Mouse (Mus musculus) stomach, embryonic 16.5 days (tissue): ENCODE results near the gene Slc12a7. TPM values are rescaled to one million over a fixed set of nuclear protein-coding genes. Genes with fewer than 3 reads are reported as not detected.

Experiments
- ATAC-seq: fragments of 200-750 bp; cut with Nextera tagmentation; 2 replicates; pipeline ENCODE4 v1.8.0; 2017; ENCODE audit warnings: moderate number of reproducible peaks, moderate TSS enrichment; ENCODE audit not compliant: insufficient read depth, low FRiP score
- H3K27ac ChIP-seq: fragments of 300-500 bp; sonication (generic); 2 replicates; pipeline ENCODE4 v1.5.1; 2014; ENCODE audit warnings: low read length
- H3K27me3 ChIP-seq: fragments of 300-500 bp; sonication (generic); 2 replicates; pipeline ENCODE4 v1.6.1; 2014; ENCODE audit warnings: low read length, control low read depth, mixed read lengths; ENCODE audit not compliant: control insufficient read depth, insufficient read depth
- H3K36me3 ChIP-seq: fragments of 300-500 bp; sonication (generic); 2 replicates; pipeline ENCODE4 v1.6.1; 2014; ENCODE audit warnings: low read length; ENCODE audit not compliant: control insufficient read depth, insufficient read depth
- H3K4me1 ChIP-seq: fragments of 300-500 bp; sonication (generic); 2 replicates; pipeline ENCODE4 v1.6.1; 2014; ENCODE audit warnings: low read length, control low read depth, mixed read lengths; ENCODE audit not compliant: control insufficient read depth, insufficient read depth
- H3K4me2 ChIP-seq: fragments of 300-500 bp; sonication (generic); 2 replicates; pipeline ENCODE4 v1.6.1; 2014; ENCODE audit warnings: low read depth, low read length, mixed read lengths
- H3K4me3 ChIP-seq: fragments of 300-500 bp; sonication (generic); replicated peaks from 2 replicates; pipeline ENCODE4 v1.5.1; 2014; ENCODE audit warnings: mild to moderate bottlenecking, low read length
- H3K9ac ChIP-seq: fragments of 300-500 bp; sonication (generic); 2 replicates; pipeline ENCODE4 v1.6.1; 2014; ENCODE audit warnings: low read length
- H3K9me3 ChIP-seq: fragments of 300-500 bp; sonication (generic); replicated peaks from 2 replicates; pipeline ENCODE4 v1.6.1; 2016; ENCODE audit warnings: low read length, control low read depth; ENCODE audit not compliant: control insufficient read depth
- WGBS: fragments of 180-500 bp; shearing (Covaris S2); extraction: QIAGEN DNeasy Blood & Tissue Kit; methylation state at CpG from one replicate; pipeline ENCODE4 v1.1.7; 2014; 5-methylcytosine and 5-hydroxymethylcytosine counted together
- polyA plus RNA-seq: library from polyadenylated mRNA; unstranded; fragments of >200 nt; fragmentation: Nextera tagmentation; extraction: Ambion mirVana; gene quantifications from 2 replicates; pipeline ENCODE4 v1.2.1, GENCODE M21; 2015

Slc12a7 gene
- polyA plus RNA-seq, result 22.8 and 26.1 TPM in 2 replicates

DNA sequence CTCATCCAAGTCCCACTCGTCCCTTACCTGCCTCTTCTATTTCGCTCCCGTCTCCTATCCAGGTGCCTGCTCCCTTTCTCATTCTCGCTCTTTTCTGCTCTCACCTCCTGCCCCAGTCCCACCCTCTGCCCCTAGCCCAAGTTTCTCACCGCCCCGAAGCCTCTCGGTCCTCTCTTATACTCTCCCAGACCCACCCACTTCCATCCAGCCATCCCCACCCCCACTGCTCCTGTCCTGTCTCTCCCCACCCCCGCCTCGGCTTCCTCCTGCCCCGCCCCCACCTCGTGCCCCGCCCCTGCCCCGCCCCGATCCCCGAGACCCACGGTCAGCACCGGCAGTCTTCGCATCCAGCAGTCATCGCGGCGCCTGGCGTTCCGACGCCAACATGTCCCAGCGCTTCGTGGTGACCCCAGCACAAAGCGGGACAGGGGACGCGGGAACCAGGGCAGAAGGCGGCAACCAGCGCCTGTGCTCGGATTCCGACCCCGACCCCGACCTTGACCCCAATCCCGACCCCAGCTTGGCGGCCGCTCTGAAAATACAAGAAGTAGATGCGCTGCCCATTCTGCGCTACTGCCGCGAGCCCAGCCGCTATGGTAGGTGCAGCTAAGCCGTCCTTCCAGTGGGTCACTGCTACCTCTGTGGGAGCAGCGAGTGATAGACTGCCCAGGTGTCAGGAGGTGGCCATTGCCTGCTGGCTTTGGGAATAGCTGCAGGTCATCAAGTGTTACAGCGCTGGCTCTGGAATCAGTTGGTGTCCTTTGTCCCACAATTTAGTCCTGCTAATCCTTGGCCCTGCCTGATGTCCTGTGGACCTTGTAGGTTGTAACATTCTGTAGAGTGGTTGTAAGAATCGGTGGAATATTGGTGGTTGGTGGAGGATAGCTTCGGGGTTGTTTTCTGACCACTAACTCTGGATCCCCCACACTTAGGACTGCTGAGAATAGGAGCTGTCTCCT is at the start of gene Slc12a7:
TSS of gene Slc12a7 (plus strand) at position 353 of the 959 bp plus-strand sequence.
- Histone ChIP-seq H3K4me3 (peak within 1 kb of the TSS; percentile 47), H3K4me2 (peak within 1 kb of the TSS; percentile 68), H3K9ac (peak within 1 kb of the TSS; percentile 58), H3K27me3 (peaks cover 10% of the 10 kb centered on the region), H3K4me1 (peaks cover 26% of the 10 kb centered on the region), H3K36me3 (no peaks in the 10 kb centered on the region), H3K27ac (no peak within 1 kb of the TSS), H3K9me3 (no peaks in the 10 kb centered on the region)
- whole genome bisulfite sequencing, result 5% methylated on average over 48 of the region's 48 CpGs
- ATAC-seq, result peak; percentile 11; the same call in 1 of the 2 replicates

DNA sequence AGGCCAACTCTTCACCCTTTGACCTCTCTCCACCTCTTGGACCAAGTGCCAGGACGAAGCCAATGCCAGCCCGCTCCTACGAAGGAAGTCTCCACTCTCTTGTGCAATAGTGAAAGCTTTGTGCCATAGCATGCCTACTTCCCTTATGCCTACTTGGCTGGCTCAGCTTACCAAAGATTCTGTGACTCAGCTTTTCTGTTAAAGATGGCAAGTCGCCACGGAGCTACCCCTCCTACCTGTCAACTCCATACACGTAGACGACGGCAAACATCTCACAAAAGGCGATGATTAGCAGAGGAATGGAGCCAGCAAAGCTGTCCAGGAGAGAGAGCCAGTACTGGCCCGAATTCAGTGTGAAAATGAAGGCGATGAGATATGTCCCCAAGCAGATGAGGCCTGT is 49.2 kb upstream of the Slc12a7 start:
- Histone ChIP-seq H3K27ac (no peak overlapping the region), H3K27me3 (no peaks in the 10 kb centered on the region), H3K36me3 (no peaks in the 10 kb centered on the region), H3K9me3 (no peaks in the 10 kb centered on the region), H3K4me3 (no peak overlapping the region), H3K4me2 (no peak overlapping the region), H3K4me1 (no peaks in the 10 kb centered on the region), H3K9ac (no peak overlapping the region)
- 86% methylated on average over 11 of the region's 11 CpGs for WGBS
- ATAC-seq, result no peak

DNA sequence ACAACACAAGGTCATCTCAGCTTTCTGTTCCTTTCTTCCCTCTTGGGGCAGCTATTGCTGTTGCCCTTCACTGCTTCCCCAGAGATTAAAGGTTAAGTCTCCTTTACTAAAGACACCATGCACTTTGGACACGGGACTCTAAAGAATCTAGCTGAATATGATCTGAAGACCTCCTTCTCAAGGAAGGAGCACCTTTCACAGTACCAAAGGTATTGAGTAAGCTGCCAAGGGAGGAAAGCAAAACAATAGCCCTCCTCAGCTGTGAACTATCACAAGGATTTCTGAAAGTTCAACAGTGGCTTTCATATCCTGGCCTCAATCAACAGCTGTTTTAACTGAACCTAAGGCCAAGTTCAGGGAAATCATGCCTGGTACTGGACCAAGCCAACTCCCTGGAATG is 48.5 kb upstream of the Slc12a7 start:
- H3K4me1 ChIP-seq, result no peaks in the 10 kb centered on the region
- no peak overlapping the region for H3K9ac ChIP-seq
- no peaks in the 10 kb centered on the region for H3K27me3 ChIP-seq
- 82% methylated on average over 1 of the region's 1 CpGs for WGBS
- H3K4me2 ChIP-seq, result no peak overlapping the region
- no peak overlapping the region for H3K27ac ChIP-seq
- no peaks in the 10 kb centered on the region for H3K36me3 ChIP-seq
- no peaks in the 10 kb centered on the region for H3K9me3 ChIP-seq
- ATAC-seq, result no peak
- H3K4me3 ChIP-seq, result no peak overlapping the region

DNA sequence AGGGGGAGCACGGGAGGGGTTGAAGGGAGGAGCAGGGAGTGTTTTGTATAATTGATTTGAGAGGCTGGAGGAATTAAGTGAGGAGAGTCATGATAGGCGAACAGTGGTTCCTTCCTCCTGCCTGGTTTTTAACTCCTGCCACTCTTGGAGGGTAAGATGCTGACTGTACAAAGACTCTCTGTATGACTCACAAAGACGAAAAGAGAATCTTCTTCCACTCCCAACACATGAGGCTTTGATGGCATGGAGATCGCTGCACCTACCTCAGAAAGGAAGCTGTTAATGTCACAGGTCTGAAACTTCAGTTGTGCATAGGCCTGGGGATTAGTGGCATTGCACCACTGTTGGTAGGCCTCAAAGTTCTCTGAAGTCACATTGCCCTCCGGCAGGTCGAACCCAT is 47.4 kb upstream of the Slc12a7 start:
- Histone ChIP-seq H3K4me1 (no peaks in the 10 kb centered on the region), H3K27me3 (no peaks in the 10 kb centered on the region), H3K9ac (no peak overlapping the region), H3K36me3 (no peaks in the 10 kb centered on the region), H3K4me2 (no peak overlapping the region), H3K4me3 (no peak overlapping the region), H3K9me3 (no peaks in the 10 kb centered on the region), H3K27ac (no peak overlapping the region)
- no peak for ATAC-seq
- WGBS, result 75% methylated on average over 6 of the region's 6 CpGs

DNA sequence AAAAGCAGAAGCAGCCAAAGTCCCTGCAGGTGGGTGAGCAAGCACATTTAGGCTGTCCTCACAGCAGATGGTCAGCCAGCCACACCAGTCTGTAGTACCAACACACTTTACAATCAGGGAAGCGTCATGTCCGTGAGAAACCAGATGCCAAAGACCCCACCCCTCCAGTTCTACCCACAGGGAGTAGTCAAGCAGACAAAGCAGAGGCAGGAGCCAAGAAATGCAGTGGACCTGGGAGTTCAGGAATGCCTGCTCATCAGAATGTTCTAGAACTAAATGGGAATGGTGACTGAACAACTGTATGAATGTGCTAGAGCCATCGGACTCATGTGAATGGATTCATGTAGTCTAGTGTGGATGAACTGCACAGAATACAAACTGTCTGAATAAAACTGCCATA is 45.3 kb upstream of the Slc12a7 start:
- no peaks in the 10 kb centered on the region for H3K36me3 ChIP-seq
- no peak overlapping the region for H3K9ac ChIP-seq
- H3K4me1 ChIP-seq, result no peaks in the 10 kb centered on the region
- WGBS, result 53% methylated on average over 3 of the region's 3 CpGs
- no peak overlapping the region for H3K27ac ChIP-seq
- H3K4me3 ChIP-seq, result no peak overlapping the region
- no peak for ATAC-seq
- H3K4me2 ChIP-seq, result no peak overlapping the region
- H3K27me3 ChIP-seq, result no peaks in the 10 kb centered on the region
- H3K9me3 ChIP-seq, result no peaks in the 10 kb centered on the region

DNA sequence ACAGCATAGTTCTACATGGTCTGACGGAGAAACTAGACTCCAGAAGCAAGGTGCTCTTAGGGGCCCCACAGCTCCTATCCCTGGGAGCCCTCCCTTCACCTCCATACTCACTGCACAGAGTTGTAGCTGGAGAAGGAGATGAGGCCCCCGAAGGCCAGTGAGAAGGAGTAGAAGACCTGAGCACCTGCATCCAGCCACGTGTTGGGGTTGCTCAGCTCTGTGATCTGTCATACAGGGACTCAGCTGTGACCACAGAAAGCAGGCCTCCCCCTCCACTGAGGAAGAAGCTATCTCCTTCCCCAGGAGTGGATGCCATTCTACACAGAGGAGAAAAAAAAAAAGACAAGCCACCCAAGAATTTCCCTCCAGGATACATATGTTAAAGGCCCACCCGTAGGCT is 44.0 kb upstream of the Slc12a7 start:
- Histone ChIP-seq H3K36me3 (no peaks in the 10 kb centered on the region), H3K27me3 (no peaks in the 10 kb centered on the region), H3K4me2 (no peak overlapping the region), H3K4me1 (no peaks in the 10 kb centered on the region), H3K4me3 (no peak overlapping the region), H3K27ac (no peak overlapping the region), H3K9me3 (no peaks in the 10 kb centered on the region), H3K9ac (no peak overlapping the region)
- 79% methylated on average over 4 of the region's 4 CpGs for WGBS
- ATAC-seq, result no peak

DNA sequence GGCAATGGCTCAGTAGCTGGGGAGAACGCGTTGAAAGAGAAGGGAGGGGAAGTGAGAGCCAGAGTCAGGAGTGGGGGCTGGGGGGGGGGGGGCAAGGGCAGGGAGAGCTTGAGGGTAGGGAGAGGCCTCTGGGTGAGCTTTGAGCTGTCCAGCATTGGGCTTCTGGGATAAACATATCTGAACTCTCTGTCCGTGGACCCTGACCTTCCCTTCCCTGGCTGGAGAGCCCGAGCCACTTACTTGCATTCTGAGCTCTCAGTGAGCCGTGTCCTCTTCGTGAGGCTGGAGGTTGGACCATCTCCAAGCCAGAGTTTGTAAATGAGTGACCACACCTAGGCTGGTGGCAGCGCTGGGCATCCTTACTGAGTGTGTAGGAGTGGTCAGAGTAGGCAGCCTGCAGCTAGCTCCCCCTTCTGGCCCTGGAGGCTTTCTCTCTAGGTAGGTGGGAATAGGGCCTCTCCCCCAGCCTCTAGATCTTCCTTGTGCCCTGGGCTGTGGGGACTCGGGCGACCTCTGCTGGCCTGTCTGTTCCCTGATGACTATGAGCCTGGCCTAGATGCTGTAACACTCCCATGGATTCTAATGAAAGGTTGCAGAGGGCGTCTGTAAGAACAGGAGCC is 40.5 kb upstream of the Slc12a7 start:
- H3K4me3 ChIP-seq, result no peak overlapping the region
- no peak overlapping the region for H3K9ac ChIP-seq
- no peak overlapping the region for H3K4me2 ChIP-seq
- no peaks in the 10 kb centered on the region for H3K4me1 ChIP-seq
- 24% methylated on average over 10 of the region's 10 CpGs for WGBS
- ATAC-seq, result peak; percentile 80; the same call in 1 of the 2 replicates
- no peak overlapping the region for H3K27ac ChIP-seq
- no peaks in the 10 kb centered on the region for H3K27me3 ChIP-seq
- no peaks in the 10 kb centered on the region for H3K9me3 ChIP-seq
- H3K36me3 ChIP-seq, result no peaks in the 10 kb centered on the region

DNA sequence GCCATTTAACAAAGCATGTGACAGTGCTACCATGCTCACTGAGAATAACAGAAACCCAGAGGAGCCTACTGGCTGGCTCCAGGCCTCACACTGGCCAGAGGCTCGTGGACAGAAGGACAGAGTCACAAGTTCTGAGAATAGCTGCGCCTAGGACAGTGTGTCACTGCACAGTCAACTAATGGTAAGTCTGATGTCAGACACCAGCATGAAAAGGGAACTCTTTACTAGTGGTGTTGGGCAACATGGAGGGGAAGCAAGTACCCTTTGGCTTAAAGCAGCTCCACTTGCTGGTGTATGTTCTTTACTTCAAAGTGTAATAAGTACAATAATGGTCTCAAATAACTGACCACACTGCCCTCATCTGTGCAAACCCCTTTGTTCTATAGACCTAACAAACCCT is 39.6 kb upstream of the Slc12a7 start:
- WGBS, result 70% methylated on average over 2 of the region's 2 CpGs
- Histone ChIP-seq H3K36me3 (no peaks in the 10 kb centered on the region), H3K9me3 (no peaks in the 10 kb centered on the region), H3K4me1 (no peaks in the 10 kb centered on the region), H3K9ac (no peak overlapping the region), H3K4me3 (no peak overlapping the region), H3K27ac (no peak overlapping the region), H3K27me3 (no peaks in the 10 kb centered on the region), H3K4me2 (no peak overlapping the region)
- no peak for ATAC-seq

DNA sequence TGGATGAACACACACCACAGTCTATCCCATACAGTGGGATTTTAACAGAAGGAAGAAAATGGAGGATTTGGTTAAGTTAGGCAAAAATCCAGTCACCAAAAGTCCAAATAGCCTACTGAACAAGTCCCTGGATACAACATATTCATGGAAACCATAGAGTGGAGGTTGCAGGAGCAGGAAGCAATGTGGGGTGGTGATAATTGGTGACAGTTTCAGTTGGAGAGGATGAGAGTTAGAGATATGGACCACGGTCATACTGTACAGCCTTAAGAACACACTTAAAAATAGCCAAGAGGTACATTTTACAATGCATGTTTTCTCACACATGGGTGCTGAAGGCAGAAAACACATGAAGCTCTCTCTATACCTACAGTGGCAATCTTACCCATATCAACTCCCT is 37.9 kb upstream of the Slc12a7 start:
- Histone ChIP-seq H3K9me3 (no peaks in the 10 kb centered on the region), H3K4me3 (no peak overlapping the region), H3K36me3 (no peaks in the 10 kb centered on the region), H3K9ac (no peak overlapping the region), H3K27me3 (no peaks in the 10 kb centered on the region), H3K27ac (no peak overlapping the region), H3K4me2 (no peak overlapping the region), H3K4me1 (no peaks in the 10 kb centered on the region)
- no peak for ATAC-seq
- WGBS, result 79% methylated on average over 1 of the region's 1 CpGs
